Mouse (Mus musculus) stomach, embryonic 14.5 days (tissue): Measurements from ENCODE around the gene Clcf1. TPM values are rescaled to one million over a fixed set of nuclear protein-coding genes. Genes with fewer than 3 reads are reported as not detected.
A peak's percentile ranks its signal among the peaks of the same experiment; 100 is the strongest.

Experiments
- ATAC-seq: fragments of 200-750 bp; cut with Nextera tagmentation; 2 replicates; pipeline ENCODE4 v1.8.0; 2017; ENCODE audit warnings: low read depth, moderate TSS enrichment; ENCODE audit not compliant: insufficient number of reproducible peaks, insufficient read depth, low FRiP score
- H3K27ac ChIP-seq: fragments of 300-500 bp; sonication (generic); 2 replicates; pipeline ENCODE4 v1.5.1; 2014; ENCODE audit warnings: mild to moderate bottlenecking, low read length, moderate library complexity, mixed read lengths
- H3K27me3 ChIP-seq: fragments of 300-500 bp; sonication (generic); 2 replicates; pipeline ENCODE4 v1.6.1; 2014; ENCODE audit warnings: low read length, control low read depth, mixed read lengths; ENCODE audit not compliant: control insufficient read depth, insufficient read depth
- H3K36me3 ChIP-seq: fragments of 300-500 bp; sonication (generic); 2 replicates; pipeline ENCODE4 v1.6.1; 2014; ENCODE audit warnings: mild to moderate bottlenecking, control low read depth, low read length, moderate library complexity, mixed read lengths; ENCODE audit not compliant: control insufficient read depth, insufficient read depth
- H3K4me1 ChIP-seq: fragments of 300-500 bp; sonication (generic); 2 replicates; pipeline ENCODE4 v1.6.1; 2014; ENCODE audit warnings: low read length, control low read depth, mixed read lengths; ENCODE audit not compliant: control insufficient read depth, insufficient read depth
- H3K4me2 ChIP-seq: fragments of 300-500 bp; sonication (generic); replicated peaks from 2 replicates; pipeline ENCODE4 v1.6.1; 2014; ENCODE audit warnings: low read depth, low read length, control low read depth
- H3K4me3 ChIP-seq: fragments of 300-500 bp; sonication (generic); 2 replicates; pipeline ENCODE4 v1.5.1; 2014; ENCODE audit warnings: low read depth, low read length, control low read depth
- H3K9ac ChIP-seq: fragments of 300-500 bp; sonication (generic); replicated peaks from 2 replicates; pipeline ENCODE4 v1.6.1; 2014; ENCODE audit warnings: low read depth, mild to moderate bottlenecking, control low read depth, low read length, moderate library complexity, mixed read lengths
- H3K9me3 ChIP-seq: fragments of 300-500 bp; sonication (generic); 2 replicates; pipeline ENCODE4 v1.6.1; 2016; ENCODE audit warnings: low read depth, low read length, control low read depth; ENCODE audit not compliant: control insufficient read depth
- WGBS: fragments of 180-500 bp; shearing (Covaris S2); extraction: QIAGEN DNeasy Blood & Tissue Kit; methylation state at CpG from one replicate; pipeline ENCODE4 v1.1.7; 2014; 5-methylcytosine and 5-hydroxymethylcytosine counted together
- polyA plus RNA-seq: library from polyadenylated mRNA; unstranded; fragments of >200 nt; fragmentation: Nextera tagmentation; extraction: Ambion mirVana; gene quantifications from 2 replicates; pipeline ENCODE4 v1.2.1, GENCODE M21; 2014

Gene Clcf1
- polyA plus RNA-seq, 1 experiment from 2014 or later: 8.3 TPM

- no peaks in the 10 kb centered on the region for H3K27me3 ChIP-seq
- no peaks in the 10 kb centered on the region for H3K9me3 ChIP-seq
- no peak overlapping the region for H3K27ac ChIP-seq
- no peaks in the 10 kb centered on the region for H3K4me1 ChIP-seq
- no peak overlapping the region for H3K9ac ChIP-seq
- ATAC-seq: peak; percentile 62; the same call in 1 of the 2 replicates
- no peak overlapping the region for H3K4me2 ChIP-seq
- H3K4me3 ChIP-seq: no peak overlapping the region
- H3K36me3 ChIP-seq: no peaks in the 10 kb centered on the region
- WGBS: 43% methylated on average over 8 of the region's 8 CpGs
These were observed 47.1 kb downstream of the Clcf1 start for GRCm38 (mm10) chr19:4261038-4261698.

DNA sequence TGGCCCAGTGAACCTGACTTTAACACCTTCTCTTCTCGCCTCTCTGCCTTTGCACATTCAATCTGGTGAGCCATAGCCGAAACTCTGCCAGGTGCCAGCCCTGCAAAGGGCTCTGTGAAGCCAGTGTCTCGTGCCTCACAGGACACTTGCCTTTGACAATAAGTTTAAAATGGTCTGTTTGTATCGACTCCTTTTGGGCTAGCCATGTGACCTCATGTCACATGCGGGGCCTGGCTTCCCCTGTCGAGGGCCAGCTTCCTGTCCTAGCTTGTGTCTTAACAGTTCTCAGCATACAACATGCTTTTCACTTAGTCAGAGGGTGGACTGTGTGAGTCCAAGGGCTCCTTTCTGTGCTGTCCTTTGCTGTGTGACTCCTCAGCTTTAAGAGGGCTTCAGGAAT lies 48.7 kb downstream of the Clcf1 start:
- H3K36me3 ChIP-seq: no peaks in the 10 kb centered on the region
- no peak overlapping the region for H3K27ac ChIP-seq
- H3K4me3 ChIP-seq: no peak overlapping the region
- no peaks in the 10 kb centered on the region for H3K9me3 ChIP-seq
- no peak overlapping the region for H3K9ac ChIP-seq
- no peaks in the 10 kb centered on the region for H3K4me1 ChIP-seq
- no peaks in the 10 kb centered on the region for H3K27me3 ChIP-seq
- no peak for ATAC-seq
- 68% methylated on average over 6 of the region's 6 CpGs for WGBS
- H3K4me2 ChIP-seq: no peak overlapping the region

GRCm38 (mm10) chr19:4263702-4264101 lies 49.7 kb downstream of the Clcf1 start:
- Histone ChIP-seq H3K4me2 (no peak overlapping the region), H3K9me3 (no peaks in the 10 kb centered on the region), H3K4me3 (no peak overlapping the region), H3K9ac (no peak overlapping the region), H3K36me3 (no peaks in the 10 kb centered on the region), H3K4me1 (no peaks in the 10 kb centered on the region), H3K27ac (no peak overlapping the region), H3K27me3 (no peaks in the 10 kb centered on the region)
- peak; percentile 83; the same call in 1 of the 2 replicates for ATAC-seq
- WGBS: 60% methylated on average over 14 of the region's 14 CpGs

DNA sequence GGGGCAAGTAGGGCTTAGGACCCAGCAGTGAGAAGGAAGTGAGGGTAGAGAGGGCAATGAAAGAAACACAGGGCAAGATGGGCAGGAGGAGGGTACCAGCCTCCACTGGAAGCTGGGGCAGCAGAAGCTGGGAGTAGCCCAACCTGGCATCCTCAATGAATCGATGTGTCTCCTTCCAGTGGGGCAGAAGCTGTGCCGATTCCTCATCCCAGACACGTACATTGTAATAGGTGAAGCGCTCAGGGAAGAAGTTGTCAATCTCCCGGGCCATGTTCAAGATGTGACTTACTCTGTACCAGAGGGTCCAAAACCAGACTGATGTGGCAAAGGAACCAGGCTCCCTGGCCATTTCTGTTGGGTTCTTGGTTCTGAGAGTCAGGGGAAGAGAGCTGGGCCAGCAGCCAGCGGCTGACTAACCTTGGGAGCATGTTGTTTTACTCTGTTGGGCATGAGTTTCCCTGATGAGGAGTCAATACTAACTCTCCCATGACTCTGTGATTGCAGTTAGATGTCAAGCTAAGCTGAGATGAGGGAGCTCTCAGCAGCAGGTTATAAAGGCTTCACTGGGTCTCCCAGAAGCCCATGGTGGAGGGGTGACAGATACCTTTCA lies 50.2 kb downstream of the Clcf1 start:
- Histone ChIP-seq H3K27me3 (no peaks in the 10 kb centered on the region), H3K4me2 (no peak overlapping the region), H3K36me3 (no peaks in the 10 kb centered on the region), H3K4me3 (no peak overlapping the region), H3K27ac (no peak overlapping the region), H3K9ac (no peak overlapping the region), H3K9me3 (no peaks in the 10 kb centered on the region), H3K4me1 (no peaks in the 10 kb centered on the region)
- no peak for ATAC-seq
- 94% methylated on average over 6 of the region's 6 CpGs for WGBS

DNA sequence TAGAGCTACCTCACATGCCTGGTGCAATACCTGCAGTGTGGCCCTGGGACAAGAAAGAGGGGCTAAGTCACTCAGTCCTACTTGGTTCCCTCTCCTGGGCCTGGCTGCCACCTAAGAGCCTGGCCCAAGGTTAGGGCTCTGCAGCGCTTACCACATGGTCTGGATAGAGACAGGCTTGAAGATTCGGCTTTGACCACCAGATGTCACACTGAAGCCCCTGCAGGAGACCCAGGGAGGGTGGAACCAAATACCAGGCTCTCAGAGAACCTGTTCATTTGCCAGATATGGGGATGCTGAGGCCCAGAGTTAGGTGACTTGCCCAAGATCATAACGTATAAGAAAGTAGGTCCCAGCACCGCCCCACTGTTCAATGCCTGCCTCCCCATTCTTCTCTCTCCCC lies 51.9 kb downstream of the Clcf1 start:
- Histone ChIP-seq H3K9ac (no peak overlapping the region), H3K27ac (no peak overlapping the region), H3K36me3 (no peaks in the 10 kb centered on the region), H3K9me3 (no peaks in the 10 kb centered on the region), H3K4me2 (no peak overlapping the region), H3K27me3 (no peaks in the 10 kb centered on the region), H3K4me3 (no peak overlapping the region), H3K4me1 (no peaks in the 10 kb centered on the region)
- 65% methylated on average over 4 of the region's 4 CpGs for WGBS
- ATAC-seq: no peak

GRCm38 (mm10) chr19:4268566-4269361 lies 54.7 kb downstream of the Clcf1 start, which contains the start of gene Ssh3:
Gene Ssh3, minus strand, starts transcription at chr19:4269180.
- no peaks in the 10 kb centered on the region for H3K4me1 ChIP-seq
- peak; percentile 92 for ATAC-seq
- peak within 1 kb of the TSS; percentile 61 for H3K27ac ChIP-seq
- no peaks in the 10 kb centered on the region for H3K27me3 ChIP-seq
- peak within 1 kb of the TSS; percentile 44 for H3K4me3 ChIP-seq
- peak within 1 kb of the TSS; percentile 65 for H3K4me2 ChIP-seq
- H3K9ac ChIP-seq: peak within 1 kb of the TSS; percentile 40
- WGBS: 5% methylated on average over 46 of the region's 46 CpGs
- no peaks in the 10 kb centered on the region for H3K9me3 ChIP-seq
- H3K36me3 ChIP-seq: no peaks in the 10 kb centered on the region

DNA sequence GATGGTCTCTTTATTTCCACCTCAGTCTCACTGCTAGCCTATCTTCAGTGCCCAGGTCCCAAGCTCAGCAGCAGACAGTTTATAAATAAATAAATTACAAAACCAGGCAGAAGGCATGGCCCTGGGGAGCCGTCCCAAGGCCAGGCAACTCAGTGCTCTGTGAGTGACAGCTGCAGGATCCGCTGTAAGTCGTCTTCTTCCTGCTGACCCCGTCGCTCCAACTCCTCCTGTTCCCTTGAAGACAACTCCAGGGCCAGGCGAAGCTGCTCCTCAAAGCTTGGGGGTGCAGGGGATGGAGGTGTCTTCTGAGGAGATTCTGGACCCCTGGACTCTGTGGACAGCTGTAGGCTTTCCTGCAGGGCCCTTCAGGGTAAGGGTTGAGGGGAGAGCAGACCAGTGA lies 56.1 kb downstream of the Clcf1 start:
- ATAC-seq: no peak
- 64% methylated on average over 6 of the region's 6 CpGs for WGBS
- Histone ChIP-seq H3K4me3 (no peak overlapping the region), H3K27ac (no peak overlapping the region), H3K4me2 (no peak overlapping the region), H3K4me1 (no peaks in the 10 kb centered on the region), H3K9ac (no peak overlapping the region), H3K27me3 (no peaks in the 10 kb centered on the region), H3K9me3 (no peaks in the 10 kb centered on the region), H3K36me3 (no peaks in the 10 kb centered on the region)

DNA sequence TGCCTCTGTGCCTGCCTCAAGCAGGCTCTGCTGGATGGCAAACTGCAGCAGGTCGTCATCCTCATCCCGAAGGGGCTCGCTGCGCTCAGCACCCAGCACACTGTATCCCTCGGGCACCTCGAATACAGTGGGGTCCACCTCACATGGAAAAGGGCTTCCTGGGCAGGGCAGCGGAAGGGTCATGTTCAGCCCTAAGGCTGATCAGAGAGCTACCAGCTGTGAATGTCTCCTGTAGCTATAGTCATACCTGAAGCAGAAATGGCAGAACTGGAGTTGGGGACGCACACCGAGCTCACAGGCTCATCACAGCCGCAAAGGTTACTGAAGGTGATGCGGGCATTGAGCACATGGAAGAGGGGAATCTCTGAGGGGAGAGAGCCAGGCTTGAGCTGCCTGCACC lies 56.9 kb downstream of the Clcf1 start:
- ATAC-seq: no peak
- Histone ChIP-seq H3K9ac (no peak overlapping the region), H3K4me1 (no peaks in the 10 kb centered on the region), H3K4me3 (no peak overlapping the region), H3K36me3 (no peaks in the 10 kb centered on the region), H3K4me2 (no peak overlapping the region), H3K27ac (no peak overlapping the region), H3K9me3 (no peaks in the 10 kb centered on the region), H3K27me3 (no peaks in the 10 kb centered on the region)
- WGBS: 90% methylated on average over 11 of the region's 11 CpGs
